Mouse (Mus musculus): ENCODE data around the gene Nadsyn1. TPM values are rescaled to one million over a fixed set of nuclear protein-coding genes. Genes with fewer than 3 reads are reported as not detected.

Gene Nadsyn1
- polyA plus RNA-seq, 1 experiment from 2014 or later: 9.0 TPM

DNA sequence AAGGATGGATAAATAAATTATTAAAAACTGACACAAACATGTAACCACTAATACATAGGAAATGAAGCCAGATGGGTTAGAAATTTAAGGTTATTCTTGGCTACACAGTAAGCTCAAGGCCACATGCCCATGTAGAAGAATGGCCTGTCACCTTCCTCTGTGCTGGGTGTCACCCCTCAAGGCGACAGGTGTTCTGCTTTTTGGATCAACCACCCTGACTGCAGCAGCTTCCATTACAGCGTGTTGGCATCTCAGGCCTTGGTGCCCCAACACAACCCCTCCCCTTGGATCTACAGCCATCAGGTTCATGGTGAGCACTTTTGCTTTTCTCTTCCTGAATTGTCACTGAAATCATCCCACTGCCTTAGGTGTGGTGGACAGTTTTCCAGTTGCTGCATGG is 10.0 kb upstream of the Nadsyn1 start:
- Histone ChIP-seq H3K27ac (no peak overlapping the region), H3K27me3 (no peaks in the 10 kb centered on the region), H3K9me3 (no peaks in the 10 kb centered on the region), H3K4me1 (peaks cover 20% of the 10 kb centered on the region), H3K4me3 (no peak overlapping the region), H3K36me3 (peaks cover 7% of the 10 kb centered on the region; the same call in 1 of the 2 replicates), H3K4me2 (no peak overlapping the region), H3K9ac (no peak overlapping the region)
- WGBS: 83% methylated on average over 2 of the region's 2 CpGs
- no peak for ATAC-seq (ENCODE audit: borderline replicate concordance, extremely low read depth, low FRiP score, low TSS enrichment)

DNA sequence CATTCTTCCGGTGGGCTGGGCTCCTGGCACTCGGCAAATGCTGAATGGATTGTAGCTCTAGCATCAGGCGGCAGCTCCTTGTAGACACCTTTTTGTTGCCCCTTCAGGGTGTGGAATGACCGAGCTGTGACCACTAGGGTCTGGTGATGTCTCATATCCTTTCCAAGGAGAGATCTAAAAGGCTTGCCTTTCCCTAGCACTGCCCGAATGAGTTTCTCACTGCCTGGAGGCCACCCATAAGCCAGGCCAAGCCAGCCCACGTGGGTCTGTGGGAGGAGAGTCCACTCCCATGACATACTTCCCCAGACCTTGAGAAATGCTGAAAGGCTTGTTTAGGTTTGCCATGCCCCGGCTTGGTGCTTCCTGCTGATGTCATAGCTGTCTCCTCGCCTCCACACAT is 9.5 kb upstream of the Nadsyn1 start:
- no peak overlapping the region for H3K4me3 ChIP-seq
- H3K36me3 ChIP-seq: peaks cover 5% of the 10 kb centered on the region; the same call in 1 of the 2 replicates
- 66% methylated on average over 8 of the region's 8 CpGs for WGBS
- peaks cover 20% of the 10 kb centered on the region for H3K4me1 ChIP-seq
- no peaks in the 10 kb centered on the region for H3K9me3 ChIP-seq
- H3K27me3 ChIP-seq: no peaks in the 10 kb centered on the region
- ATAC-seq (ENCODE audit: borderline replicate concordance, extremely low read depth, low FRiP score, low TSS enrichment): no peak
- H3K9ac ChIP-seq: no peak overlapping the region
- no peak overlapping the region for H3K27ac ChIP-seq
- no peak overlapping the region for H3K4me2 ChIP-seq

DNA sequence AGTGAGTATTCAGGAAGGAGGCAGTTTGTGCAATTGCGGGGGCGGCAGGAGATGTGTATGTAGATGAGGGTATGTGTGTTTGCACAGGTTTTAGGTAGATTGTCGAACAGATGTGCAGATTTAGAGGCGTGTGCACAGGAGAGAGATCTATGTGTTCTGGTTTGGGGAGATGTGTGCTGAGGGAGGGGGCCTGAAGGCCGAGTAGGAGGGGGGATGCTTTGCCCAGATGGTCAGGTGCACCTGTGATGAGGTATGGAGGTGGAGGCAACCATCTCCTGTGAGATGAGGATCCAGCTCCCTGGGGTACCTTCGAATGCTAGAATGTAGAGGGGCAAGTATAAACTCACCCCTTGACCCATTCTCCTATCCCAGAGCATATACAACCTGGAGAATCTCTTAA is 7.8 kb upstream of the Nadsyn1 start:
- H3K4me3 ChIP-seq: peak overlapping the region; percentile 76
- peak overlapping the region; percentile 95 for H3K4me2 ChIP-seq
- no peak; the same call in 1 of the 2 replicates for ATAC-seq (ENCODE audit: borderline replicate concordance, extremely low read depth, low FRiP score, low TSS enrichment)
- peak overlapping the region; percentile 30 for H3K27ac ChIP-seq
- peaks cover 20% of the 10 kb centered on the region for H3K4me1 ChIP-seq
- H3K36me3 ChIP-seq: no peaks in the 10 kb centered on the region
- peak overlapping the region; percentile 63 for H3K9ac ChIP-seq
- no peaks in the 10 kb centered on the region for H3K27me3 ChIP-seq
- 6% methylated on average over 6 of the region's 6 CpGs for WGBS
- no peaks in the 10 kb centered on the region for H3K9me3 ChIP-seq

- H3K27me3 ChIP-seq: no peaks in the 10 kb centered on the region
- H3K4me3 ChIP-seq: peak overlapping the region; percentile 76
- WGBS: under 1% methylated on average over 37 of the region's 37 CpGs
- H3K4me1 ChIP-seq: peaks cover 20% of the 10 kb centered on the region
- peak overlapping the region; percentile 95 for H3K4me2 ChIP-seq
- H3K36me3 ChIP-seq: no peaks in the 10 kb centered on the region
- H3K9me3 ChIP-seq: no peaks in the 10 kb centered on the region
- H3K27ac ChIP-seq: peak overlapping the region; percentile 92
- peak; percentile 98 for ATAC-seq (ENCODE audit: borderline replicate concordance, extremely low read depth, low FRiP score, low TSS enrichment)
- H3K9ac ChIP-seq: peak overlapping the region; percentile 63
Observed at GRCm38 (mm10) chr7:143829504-143830331, 7.1 kb upstream of the Nadsyn1 start.

- Histone ChIP-seq H3K4me2 (no peak overlapping the region), H3K27me3 (no peaks in the 10 kb centered on the region), H3K4me1 (peaks cover 28% of the 10 kb centered on the region), H3K4me3 (no peak overlapping the region), H3K9ac (no peak overlapping the region), H3K9me3 (no peaks in the 10 kb centered on the region), H3K27ac (no peak overlapping the region), H3K36me3 (no peaks in the 10 kb centered on the region)
- no peak for ATAC-seq (ENCODE audit: borderline replicate concordance, extremely low read depth, low FRiP score, low TSS enrichment)
- 88% methylated on average over 2 of the region's 2 CpGs for WGBS
Observed at GRCm38 (mm10) chr7:143826985-143827384, 4.3 kb upstream of the Nadsyn1 start.

DNA sequence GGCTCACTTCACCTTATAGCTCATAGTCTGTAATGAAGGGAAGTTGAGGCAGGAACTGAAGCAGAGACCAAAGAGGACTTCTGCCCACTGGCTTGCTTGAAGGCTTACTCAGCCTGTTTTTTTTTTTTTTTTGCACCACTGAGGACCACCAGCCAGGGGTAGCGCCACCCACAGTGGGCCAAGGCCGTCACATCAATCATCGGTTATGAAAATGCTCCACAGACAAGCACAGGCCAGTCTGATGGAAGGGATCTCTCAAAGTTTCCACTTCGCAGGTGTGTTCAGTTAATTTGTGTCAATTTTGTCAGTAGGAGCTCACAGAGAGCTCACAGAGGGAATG is 587 bp upstream of the Nadsyn1 start:
- peak overlapping the region; percentile 39 for H3K9ac ChIP-seq
- no peaks in the 10 kb centered on the region for H3K9me3 ChIP-seq
- ATAC-seq (ENCODE audit: borderline replicate concordance, extremely low read depth, low FRiP score, low TSS enrichment): peak; percentile 1; the same call in 1 of the 2 replicates
- H3K27ac ChIP-seq: peak overlapping the region; percentile 38; the same call in 1 of the 2 replicates
- peaks cover 13% of the 10 kb centered on the region for H3K4me1 ChIP-seq
- 0 out of 2 replicates have a peak, but pooled peaks cover 2% of the 10 kb centered on the region for H3K36me3 ChIP-seq
- WGBS: 78% methylated on average over 4 of the region's 4 CpGs
- H3K27me3 ChIP-seq: no peaks in the 10 kb centered on the region
- peak overlapping the region; percentile 56 for H3K4me3 ChIP-seq
- H3K4me2 ChIP-seq: peak overlapping the region; percentile 68

- Histone ChIP-seq H3K4me1 (peaks cover 13% of the 10 kb centered on the region), H3K4me2 (no peak overlapping the region), H3K36me3 (peaks cover 7% of the 10 kb centered on the region; the same call in 1 of the 2 replicates), H3K27ac (no peak overlapping the region), H3K9ac (no peak overlapping the region), H3K9me3 (no peaks in the 10 kb centered on the region), H3K4me3 (no peak overlapping the region), H3K27me3 (no peaks in the 10 kb centered on the region)
- WGBS: 79% methylated on average over 2 of the region's 2 CpGs
- ATAC-seq (ENCODE audit: borderline replicate concordance, extremely low read depth, low FRiP score, low TSS enrichment): no peak
Observed at GRCm38 (mm10) chr7:143821241-143821640, 1.4 kb downstream of the Nadsyn1 start.

GRCm38 (mm10) chr7:143819201-143819600 is 3.4 kb downstream of the Nadsyn1 start:
- no peak for ATAC-seq (ENCODE audit: borderline replicate concordance, extremely low read depth, low FRiP score, low TSS enrichment)
- Histone ChIP-seq H3K9me3 (no peaks in the 10 kb centered on the region), H3K36me3 (peaks cover 12% of the 10 kb centered on the region; the same call in 1 of the 2 replicates), H3K4me2 (no peak overlapping the region), H3K27ac (no peak overlapping the region), H3K27me3 (no peaks in the 10 kb centered on the region), H3K9ac (no peak overlapping the region), H3K4me3 (no peak overlapping the region), H3K4me1 (peaks cover 13% of the 10 kb centered on the region)
- 58% methylated on average over 4 of the region's 4 CpGs for WGBS

DNA sequence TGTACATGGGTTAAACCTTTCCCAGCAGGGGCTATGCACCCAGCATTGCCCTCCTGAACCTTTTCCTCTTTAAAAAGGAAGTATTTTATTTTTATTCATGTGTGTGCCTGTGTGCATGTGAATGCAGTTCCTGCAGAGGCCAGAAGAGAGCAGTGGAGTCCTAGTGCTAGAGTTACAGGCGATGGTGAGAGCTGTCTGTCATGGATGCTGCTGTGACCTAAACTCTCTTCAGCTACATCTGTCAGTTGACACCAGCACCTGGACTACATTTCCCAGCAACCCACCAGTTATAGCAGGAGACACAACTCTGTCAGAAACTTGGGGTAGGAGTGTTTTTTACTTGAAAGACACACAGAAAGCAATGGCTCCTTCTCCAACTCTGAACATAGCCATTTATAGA is 13.7 kb downstream of the Nadsyn1 start:
- H3K9me3 ChIP-seq: no peaks in the 10 kb centered on the region
- H3K27ac ChIP-seq: no peak overlapping the region
- peaks cover 4% of the 10 kb centered on the region; the same call in 1 of the 2 replicates for H3K4me1 ChIP-seq
- no peak for ATAC-seq (ENCODE audit: borderline replicate concordance, extremely low read depth, low FRiP score, low TSS enrichment)
- no peak overlapping the region for H3K4me3 ChIP-seq
- H3K27me3 ChIP-seq: no peaks in the 10 kb centered on the region
- no peak overlapping the region for H3K4me2 ChIP-seq
- no peak overlapping the region for H3K9ac ChIP-seq
- H3K36me3 ChIP-seq: peaks cover 24% of the 10 kb centered on the region
- WGBS: 61% methylated on average over 1 of the region's 1 CpGs

GRCm38 (mm10) chr7:143805199-143805624 is 17.4 kb downstream of the Nadsyn1 start:
- WGBS: 42% methylated on average over 5 of the region's 5 CpGs
- no peak overlapping the region for H3K4me3 ChIP-seq
- H3K9me3 ChIP-seq: no peaks in the 10 kb centered on the region
- no peak overlapping the region for H3K27ac ChIP-seq
- H3K4me2 ChIP-seq: no peak overlapping the region
- H3K4me1 ChIP-seq: peaks cover 4% of the 10 kb centered on the region; the same call in 1 of the 2 replicates
- no peaks in the 10 kb centered on the region for H3K27me3 ChIP-seq
- ATAC-seq (ENCODE audit: borderline replicate concordance, extremely low read depth, low FRiP score, low TSS enrichment): peak; percentile 37
- no peak overlapping the region for H3K9ac ChIP-seq
- H3K36me3 ChIP-seq: peaks cover 23% of the 10 kb centered on the region

DNA sequence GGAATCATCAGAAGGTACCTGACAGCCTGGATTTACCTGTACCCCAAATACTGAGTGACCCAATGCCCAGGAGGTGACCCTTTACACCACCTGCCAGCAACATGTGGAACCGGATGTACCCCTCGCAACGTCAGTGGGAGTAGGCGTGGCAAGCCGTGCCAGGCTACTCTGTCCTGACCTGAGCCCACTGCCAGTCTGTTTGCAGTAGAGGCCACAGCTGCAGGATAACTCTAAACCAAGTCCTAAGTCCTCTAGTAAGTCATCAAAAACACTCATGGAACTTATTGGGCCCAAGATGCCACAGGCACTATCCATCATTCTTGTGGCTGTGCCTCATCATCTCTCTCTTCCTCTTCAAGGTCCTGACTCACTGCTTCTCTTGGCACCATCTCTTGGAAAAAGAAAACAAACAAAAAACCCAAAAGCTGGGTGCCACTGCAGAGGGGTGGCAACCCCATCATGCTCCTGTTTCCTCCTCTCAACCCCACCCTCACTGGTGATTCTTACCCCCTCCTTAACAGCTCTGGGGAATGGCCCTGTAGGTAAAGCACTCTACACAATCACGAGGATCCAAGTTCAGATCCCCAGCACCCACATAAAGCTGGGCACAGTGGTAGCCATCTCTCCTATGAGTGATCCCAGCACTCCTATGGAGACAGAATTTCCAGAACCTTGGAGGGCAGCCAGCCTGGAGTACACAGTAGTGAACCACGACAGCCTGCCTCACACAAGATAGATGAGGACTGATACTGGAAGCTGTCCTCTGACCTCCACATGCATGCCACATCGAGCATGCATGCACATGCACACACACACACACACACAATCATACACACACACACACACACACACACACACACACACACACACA is 21.2 kb downstream of the Nadsyn1 start:
- H3K4me1 ChIP-seq: peaks cover 4% of the 10 kb centered on the region; the same call in 1 of the 2 replicates
- no peaks in the 10 kb centered on the region for H3K9me3 ChIP-seq
- H3K36me3 ChIP-seq: peaks cover 35% of the 10 kb centered on the region
- ATAC-seq (ENCODE audit: borderline replicate concordance, extremely low read depth, low FRiP score, low TSS enrichment): no peak
- no peak overlapping the region for H3K4me2 ChIP-seq
- no peak overlapping the region for H3K9ac ChIP-seq
- no peaks in the 10 kb centered on the region for H3K27me3 ChIP-seq
- no peak overlapping the region for H3K4me3 ChIP-seq
- 77% methylated on average over 8 of the region's 8 CpGs for WGBS
- H3K27ac ChIP-seq: no peak overlapping the region

All from lung, embryonic 15.5 days (tissue).